Mouse (Mus musculus): ENCODE data around the gene Tmem123.

Gene Tmem123

GRCm38 (mm10) chr9:7775986-7776385 is 12.1 kb downstream of the Tmem123 start:
- WGBS: 79% methylated on average over 3 of the region's 3 CpGs

- WGBS: 94% methylated on average over 1 of the region's 1 CpGs
These were observed 13.1 kb downstream of the Tmem123 start for GRCm38 (mm10) chr9:7776940-7777339.

GRCm38 (mm10) chr9:7777652-7778051 is 13.8 kb downstream of the Tmem123 start:
- 79% methylated on average over 1 of the region's 1 CpGs for WGBS

GRCm38 (mm10) chr9:7778771-7779170 is 14.9 kb downstream of the Tmem123 start:
- 77% methylated on average over 7 of the region's 7 CpGs for WGBS

- 96% methylated on average over 4 of the region's 4 CpGs for WGBS
These were observed 15.9 kb downstream of the Tmem123 start for GRCm38 (mm10) chr9:7779786-7780185.

GRCm38 (mm10) chr9:7780250-7781150 is 16.7 kb downstream of the Tmem123 start:
- 95% methylated on average over 8 of the region's 8 CpGs for WGBS

- WGBS: 79% methylated on average over 15 of the region's 15 CpGs
These were observed 20.2 kb downstream of the Tmem123 start for GRCm38 (mm10) chr9:7783823-7784614.

GRCm38 (mm10) chr9:7784615-7785012 is 20.8 kb downstream of the Tmem123 start:
- 65% methylated on average over 1 of the region's 1 CpGs for WGBS

- WGBS: 93% methylated on average over 3 of the region's 3 CpGs
These were observed 21.6 kb downstream of the Tmem123 start for GRCm38 (mm10) chr9:7785396-7785795.

- WGBS: 94% methylated on average over 7 of the region's 7 CpGs
These were observed 22.2 kb downstream of the Tmem123 start for GRCm38 (mm10) chr9:7786086-7786485.

- WGBS: 91% methylated on average over 6 of the region's 6 CpGs
These were observed 24.6 kb downstream of the Tmem123 start for GRCm38 (mm10) chr9:7788411-7788810.

- 90% methylated on average over 8 of the region's 8 CpGs for WGBS
These were observed 26.1 kb downstream of the Tmem123 start for GRCm38 (mm10) chr9:7789764-7790575.

- 88% methylated on average over 11 of the region's 11 CpGs for WGBS
These were observed 26.8 kb downstream of the Tmem123 start for GRCm38 (mm10) chr9:7790580-7791084.

- 86% methylated on average over 2 of the region's 2 CpGs for WGBS
These were observed 29.7 kb downstream of the Tmem123 start for GRCm38 (mm10) chr9:7793561-7793960.

GRCm38 (mm10) chr9:7796129-7796864 is 32.5 kb downstream of the Tmem123 start:
- 59% methylated on average over 6 of the region's 6 CpGs for WGBS

- 97% methylated on average over 2 of the region's 2 CpGs for WGBS
These were observed 33.7 kb downstream of the Tmem123 start for GRCm38 (mm10) chr9:7797542-7797941.

- 90% methylated on average over 3 of the region's 3 CpGs for WGBS
These were observed 34.7 kb downstream of the Tmem123 start for GRCm38 (mm10) chr9:7798555-7798954.

GRCm38 (mm10) chr9:7805101-7805506 is 41.3 kb downstream of the Tmem123 start:
- 66% methylated on average over 5 of the region's 5 CpGs for WGBS

GRCm38 (mm10) chr9:7822758-7823157 is 58.9 kb downstream of the Tmem123 start:
- 66% methylated on average over 3 of the region's 3 CpGs for WGBS

GRCm38 (mm10) chr9:7824916-7825315 is 61.1 kb downstream of the Tmem123 start:
- WGBS: 72% methylated on average over 5 of the region's 5 CpGs

- WGBS: 72% methylated on average over 4 of the region's 4 CpGs
These were observed 64.9 kb downstream of the Tmem123 start for GRCm38 (mm10) chr9:7828706-7829105.

Measured in cerebral cortex, adult 2 months (tissue).